Mouse (Mus musculus) A20 (cell line): Measurements from ENCODE around the gene Gm20518.

ENCODE experiments used
- DNase-seq: peaks from one replicate; pipeline ENCODE4 v3.0.0-alpha.2; 2011; ENCODE audit warnings: low read depth, low spot score

The Gm20518 gene

GRCm38 (mm10) chr16:17896091-17896490 lies 4.6 kb upstream of the Gm20518 start:
- no peak for DNase-seq

GRCm38 (mm10) chr16:17893923-17894322 lies 2.5 kb upstream of the Gm20518 start, which contains the start of gene Tssk1:
Gene Tssk1 (plus strand): TSS chr16:17894223.
- no peak for DNase-seq

DNA sequence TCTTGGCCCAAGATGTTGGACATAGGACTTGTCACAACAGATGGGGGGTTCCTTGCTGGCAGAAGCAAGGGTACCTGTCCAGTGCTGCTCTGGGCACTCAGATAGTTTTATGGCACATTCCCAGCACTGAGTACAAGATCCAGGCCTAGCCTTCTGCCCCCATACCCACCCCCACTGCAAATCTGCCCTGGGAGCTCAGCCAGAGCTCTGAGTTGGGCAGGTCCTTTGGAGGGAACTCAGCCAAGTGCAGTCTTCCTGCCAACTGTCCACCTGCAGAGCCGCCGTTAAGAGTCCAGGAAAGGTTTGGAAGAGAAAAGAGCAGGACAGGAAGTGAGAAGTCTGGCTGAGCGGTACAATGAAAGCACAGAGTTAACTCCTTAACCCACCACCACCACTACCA lies 1.1 kb upstream of the Gm20518 start:
- DNase-seq: no peak

- peak; percentile 66 for DNase-seq
Measured at GRCm38 (mm10) chr16:17890917-17891566, 429 bp downstream of the Gm20518 start.

DNA sequence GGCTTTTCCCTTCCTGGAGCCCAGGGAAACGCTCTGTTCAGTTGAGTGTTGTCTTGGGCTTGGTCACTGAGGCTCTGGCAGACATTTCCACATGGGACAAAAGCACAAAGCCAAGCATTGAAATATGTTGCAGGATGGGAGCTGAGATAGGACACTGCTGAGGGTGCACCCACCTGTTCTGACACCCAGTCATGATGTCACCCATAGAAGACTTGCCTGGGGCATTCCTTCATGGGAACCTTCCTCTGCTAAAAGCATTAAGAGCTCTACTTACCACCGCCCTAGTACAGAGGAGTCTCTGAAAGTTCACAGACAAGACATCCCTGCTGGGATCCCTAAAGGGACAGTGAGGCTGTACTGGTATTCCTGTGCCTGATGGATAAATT lies 1.1 kb downstream of the Gm20518 start:
- peak; percentile 16 for DNase-seq

- no peak for DNase-seq
Measured at GRCm38 (mm10) chr16:17889689-17890341, 1.7 kb downstream of the Gm20518 start.

DNA sequence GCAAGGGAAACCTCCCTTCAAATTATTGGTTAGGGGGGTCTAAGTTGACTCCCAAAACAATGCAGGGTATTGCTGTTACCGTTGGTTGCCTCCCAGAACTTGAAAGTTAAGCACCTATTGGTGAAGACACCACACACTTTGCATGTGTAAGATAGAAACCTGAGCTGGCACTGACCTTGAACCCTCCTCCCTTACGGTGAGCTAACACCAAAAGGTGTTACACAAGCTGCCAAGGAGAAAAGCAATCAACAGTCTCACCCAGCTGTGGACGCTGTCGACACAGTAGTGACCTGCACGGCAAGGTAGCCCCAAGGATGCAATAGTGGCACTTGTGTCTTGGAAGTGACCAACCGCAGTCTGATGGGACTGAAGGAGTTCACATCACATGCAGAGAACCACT lies 7.4 kb downstream of the Gm20518 start:
- no peak for DNase-seq

DNA sequence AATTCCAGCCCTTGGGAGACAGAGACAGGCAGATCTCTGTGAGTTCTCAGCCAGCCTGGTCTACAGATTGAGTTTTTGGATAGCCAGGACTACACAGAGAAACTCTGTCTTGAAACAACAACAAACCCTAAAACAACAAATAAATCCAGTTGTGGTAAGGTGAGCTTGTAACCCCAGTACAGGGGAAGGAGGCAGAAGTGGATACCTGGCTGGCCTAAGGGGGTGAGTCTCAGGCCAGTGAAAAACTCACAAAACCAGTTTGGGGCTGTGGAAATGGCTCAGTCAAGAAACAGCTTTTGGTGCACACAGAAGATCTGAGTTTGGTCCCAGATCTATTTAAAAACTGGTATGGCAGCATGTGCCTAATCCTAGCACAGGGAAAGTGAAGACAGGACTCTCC lies 9.3 kb downstream of the Gm20518 start:
- DNase-seq: no peak

GRCm38 (mm10) chr16:17879571-17879970 lies 11.9 kb downstream of the Gm20518 start:
- no peak for DNase-seq

GRCm38 (mm10) chr16:17876096-17876495 lies 15.4 kb downstream of the Gm20518 start:
- no peak for DNase-seq

DNA sequence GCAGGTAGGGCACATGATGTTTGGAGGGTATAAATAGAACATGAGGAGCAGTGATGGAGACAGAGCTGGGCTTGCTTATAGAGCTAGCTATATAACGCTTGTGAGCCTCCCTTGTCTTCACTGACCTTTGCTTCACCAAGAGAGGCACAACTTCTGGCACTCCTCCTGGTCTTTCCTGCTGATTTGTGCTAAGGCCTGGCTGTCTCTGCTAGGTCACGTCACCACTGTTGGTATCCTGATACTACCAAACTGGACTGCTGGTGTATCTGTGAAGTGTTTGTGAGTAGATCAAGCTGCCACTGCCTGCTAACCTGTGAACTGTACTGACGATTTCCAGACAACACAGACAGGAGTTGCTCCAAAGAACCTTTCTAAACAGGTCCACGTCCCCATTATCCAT lies 16.3 kb downstream of the Gm20518 start:
- no peak for DNase-seq

- DNase-seq: no peak
Measured at GRCm38 (mm10) chr16:17872995-17873394, 18.5 kb downstream of the Gm20518 start.

GRCm38 (mm10) chr16:17871248-17871647 lies 20.2 kb downstream of the Gm20518 start:
- no peak for DNase-seq

- no peak for DNase-seq
Measured at GRCm38 (mm10) chr16:17865770-17866169, 25.7 kb downstream of the Gm20518 start.

DNA sequence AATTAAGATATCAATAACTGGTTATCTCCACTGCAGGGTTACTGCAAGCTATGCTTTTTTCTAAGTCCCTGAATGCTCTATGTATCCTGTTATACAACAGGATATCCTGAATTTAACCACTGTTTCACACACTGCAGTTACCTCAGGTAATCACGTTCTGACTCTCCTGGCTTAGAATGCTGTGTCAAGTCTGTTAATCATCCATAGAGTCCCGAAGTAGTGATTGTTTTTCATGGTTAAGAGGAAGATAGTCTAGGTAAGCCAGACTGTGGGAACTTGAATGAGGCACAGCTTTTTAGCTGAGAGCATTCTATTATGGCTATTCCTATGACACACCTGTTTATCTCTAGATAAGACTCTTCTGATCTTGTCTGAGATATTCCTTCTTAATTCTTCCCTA lies 26.2 kb downstream of the Gm20518 start:
- DNase-seq: no peak

DNA sequence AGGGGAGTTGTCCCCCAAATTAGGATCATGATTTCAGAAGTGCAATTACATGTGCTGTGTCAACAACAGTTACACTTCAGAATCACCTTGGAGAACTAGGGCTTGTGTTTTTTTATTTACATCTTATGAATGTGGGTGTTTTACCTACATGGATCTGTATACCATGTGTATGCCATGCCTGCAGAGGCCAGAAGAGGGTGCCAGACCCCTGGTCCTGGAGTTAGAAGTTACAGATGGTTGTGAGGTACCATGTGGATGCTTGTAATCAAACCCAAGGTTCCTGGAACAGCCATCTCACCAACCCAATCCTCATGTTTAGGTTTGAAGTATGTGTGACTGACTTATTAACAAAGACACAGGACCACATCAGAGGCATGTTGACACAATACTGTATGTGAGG lies 32.9 kb downstream of the Gm20518 start:
- DNase-seq: peak; percentile 38

DNA sequence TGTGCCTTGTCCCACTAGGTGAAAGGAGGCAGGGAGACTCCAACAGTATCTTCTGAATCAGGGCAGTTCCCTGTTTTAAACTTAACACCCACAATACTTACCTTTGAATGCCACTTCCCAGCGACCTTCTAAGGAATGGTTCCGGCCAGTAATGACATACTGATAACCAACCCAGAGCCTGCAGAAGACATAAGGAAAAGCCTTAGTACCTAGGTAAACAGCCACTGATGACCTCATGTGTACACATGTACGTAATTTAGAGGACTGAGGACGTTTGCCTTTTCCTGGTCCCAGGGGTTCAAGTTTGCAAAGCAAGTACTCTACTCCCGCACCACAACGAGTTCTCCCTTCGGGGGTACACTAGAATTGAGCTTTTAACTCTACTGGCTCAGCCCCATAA lies 34.3 kb downstream of the Gm20518 start:
- DNase-seq: no peak

DNA sequence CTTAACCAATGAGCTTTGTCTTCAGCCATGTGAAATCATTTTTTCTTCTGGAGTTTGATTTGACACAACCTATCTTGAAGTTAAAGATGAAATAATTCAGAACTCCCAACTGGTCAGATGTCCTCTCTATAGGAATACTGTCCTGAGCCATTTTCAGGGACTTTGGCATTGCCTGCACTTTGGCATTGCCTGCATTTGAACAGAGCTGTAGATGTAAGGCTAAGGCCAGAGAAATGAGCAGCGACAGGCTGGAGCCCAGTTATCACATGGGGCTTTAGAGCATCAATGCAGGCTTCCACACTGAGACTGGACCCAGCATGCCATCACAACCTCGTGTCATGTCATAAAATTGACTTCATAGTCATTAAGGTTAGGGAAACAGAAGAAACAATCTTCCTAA lies 38.2 kb downstream of the Gm20518 start:
- no peak for DNase-seq

DNA sequence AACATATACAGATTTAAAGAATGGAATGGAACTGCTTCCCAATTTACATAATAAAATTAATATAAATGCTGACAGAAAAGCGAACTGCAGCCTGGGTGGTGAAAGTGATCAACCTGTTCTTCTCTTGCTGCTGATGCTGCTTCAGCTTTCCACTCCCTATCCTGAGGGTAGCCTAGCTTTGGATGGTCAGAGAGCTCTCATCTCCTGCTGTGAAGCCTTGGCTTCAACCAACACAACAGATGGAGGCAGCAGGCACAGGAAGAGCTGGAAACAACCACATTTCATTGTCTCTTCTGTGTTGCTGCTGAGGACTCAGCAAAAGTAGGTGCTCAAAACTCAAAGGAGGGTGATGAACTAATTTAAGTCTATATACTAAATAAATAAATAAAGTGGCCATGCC lies 39.6 kb downstream of the Gm20518 start:
- no peak for DNase-seq

DNA sequence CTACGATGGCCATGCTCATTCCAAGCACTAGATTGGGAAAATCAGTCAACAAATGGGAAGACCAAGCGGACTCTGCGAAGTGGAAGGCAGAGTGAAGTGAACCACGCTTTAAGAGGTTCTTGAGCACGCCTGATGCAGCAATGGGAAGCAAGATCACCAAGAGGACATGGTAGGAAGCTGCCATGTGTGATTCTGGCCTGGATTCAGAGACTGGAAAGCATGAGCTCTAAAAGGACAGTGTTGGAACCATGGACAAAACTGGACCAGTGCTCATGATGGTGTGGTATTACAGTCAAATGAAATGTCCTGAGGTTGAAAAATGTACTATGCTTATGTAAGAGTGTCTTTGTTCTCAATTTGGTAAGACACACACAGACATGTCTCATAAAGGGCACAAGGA lies 40.1 kb downstream of the Gm20518 start:
- no peak for DNase-seq

DNA sequence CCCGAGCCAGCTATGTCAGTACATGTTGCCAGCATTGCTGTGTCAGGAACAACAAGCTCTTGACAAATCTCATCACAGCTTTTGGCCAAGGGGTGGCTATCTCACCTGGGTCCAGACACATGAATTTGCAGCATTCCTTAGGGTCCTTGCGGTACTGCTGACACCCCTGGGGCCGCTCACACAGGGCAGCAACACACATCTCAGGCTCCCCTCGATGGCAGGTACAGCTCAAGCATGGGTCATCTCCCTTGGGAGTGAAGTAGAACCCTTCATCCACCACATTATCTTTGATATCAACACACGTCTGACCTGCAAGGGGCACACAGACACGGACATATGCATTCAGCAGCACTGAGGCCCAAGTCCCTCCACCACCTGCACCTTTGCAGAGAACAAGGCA lies 42.0 kb downstream of the Gm20518 start:
- DNase-seq: no peak

GRCm38 (mm10) chr16:17848928-17849327 lies 42.5 kb downstream of the Gm20518 start:
- DNase-seq: peak; percentile 47

- DNase-seq: no peak
Measured at GRCm38 (mm10) chr16:17848431-17848830, 43.0 kb downstream of the Gm20518 start.
